Mouse (Mus musculus) testis, adult 2 months (tissue): ENCODE measurements around the gene Siah3.

Source experiments
- CTCF ChIP-seq: fragments of 200-500 bp; IDR thresholded peaks from 2 replicates; pipeline ENCODE4 v1.5.1; 2012; ENCODE audit warnings: low read depth, mild to moderate bottlenecking, inconsistent platforms, low read length, moderate library complexity; ENCODE audit not compliant: control insufficient read depth, insufficient read depth, insufficient replicate concordance
- POLR2A ChIP-seq: fragments of 200-500 bp; IDR thresholded peaks from 2 replicates; pipeline ENCODE4 v1.6.1; 2012; ENCODE audit warnings: low read depth, mild to moderate bottlenecking, inconsistent platforms, low read length, moderate library complexity; ENCODE audit not compliant: control insufficient read depth

- no peak for TF ChIP-seq CTCF
- TF ChIP-seq POLR2A, result no peak
Measured at GRCm38 (mm10) chr14:75541731-75542130, 85.9 kb downstream of the Siah3 start.
